Mouse (Mus musculus) naive thymus-derived CD4-positive, alpha-beta T cell, adult 2 months (primary cell): ENCODE results near the gene Ipo9.

ENCODE experiments used
- DNase-seq: peaks from one replicate; pipeline ENCODE4 v3.0.0-alpha.2; 2011; ENCODE audit warnings: low read depth

Gene Ipo9

DNA sequence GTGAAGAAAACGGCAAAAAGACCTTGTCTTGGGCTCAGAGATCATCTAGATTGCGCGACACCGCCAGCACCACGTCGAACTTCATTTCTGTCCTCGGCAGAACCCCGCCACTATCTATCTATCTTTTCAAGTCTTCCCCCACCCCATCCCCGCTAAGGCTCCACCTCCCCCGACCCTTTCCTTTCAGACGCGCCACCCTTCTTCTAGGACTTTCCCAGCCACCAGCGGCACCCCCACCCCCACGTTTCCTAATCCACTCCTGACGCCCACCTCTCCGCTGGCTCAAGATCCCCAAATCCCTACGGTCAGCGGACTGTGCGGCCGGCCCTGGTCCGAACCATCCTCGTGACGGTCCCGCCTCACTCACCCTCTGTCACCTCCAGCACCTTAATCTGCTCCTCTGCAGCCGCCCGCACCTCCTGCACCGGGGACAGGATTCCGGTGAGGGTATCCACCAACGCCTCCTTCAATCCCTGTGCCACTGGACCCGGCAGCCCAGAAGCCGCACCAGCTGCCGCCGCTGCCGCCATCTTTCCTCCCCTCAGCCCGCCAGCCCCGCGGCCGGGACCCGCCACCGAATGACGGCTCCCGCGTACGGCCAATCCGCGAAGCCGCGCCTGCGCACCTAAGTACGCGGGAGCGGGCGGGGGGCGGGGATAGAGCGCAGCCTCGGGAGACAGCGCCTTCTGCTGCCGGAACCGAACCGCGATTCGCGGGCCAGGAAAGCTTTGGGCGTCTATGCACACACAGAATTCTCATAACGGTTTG lies at the start of gene Ipo9:
Ipo9 (minus strand) TSS at position 599 of the 768 bp plus-strand sequence.
- DNase-seq, result peak; percentile 95

DNA sequence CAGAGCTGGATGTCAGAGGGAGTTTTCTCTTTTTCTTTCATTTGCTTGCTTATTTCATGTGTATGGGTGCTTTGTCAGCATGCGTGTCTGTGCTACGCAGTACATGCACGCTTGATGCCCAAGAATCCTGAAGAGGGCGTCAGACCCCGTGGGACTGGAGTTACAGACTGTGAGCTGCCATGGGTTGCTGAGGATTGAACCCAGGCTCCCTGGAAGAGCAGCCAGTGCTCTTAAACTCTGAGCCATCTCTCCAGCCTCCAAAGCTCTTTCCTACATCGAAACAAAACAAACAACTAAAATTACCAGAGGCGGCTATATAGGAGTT lies 45.2 kb upstream of the Ipo9 start:
- no peak for DNase-seq

DNA sequence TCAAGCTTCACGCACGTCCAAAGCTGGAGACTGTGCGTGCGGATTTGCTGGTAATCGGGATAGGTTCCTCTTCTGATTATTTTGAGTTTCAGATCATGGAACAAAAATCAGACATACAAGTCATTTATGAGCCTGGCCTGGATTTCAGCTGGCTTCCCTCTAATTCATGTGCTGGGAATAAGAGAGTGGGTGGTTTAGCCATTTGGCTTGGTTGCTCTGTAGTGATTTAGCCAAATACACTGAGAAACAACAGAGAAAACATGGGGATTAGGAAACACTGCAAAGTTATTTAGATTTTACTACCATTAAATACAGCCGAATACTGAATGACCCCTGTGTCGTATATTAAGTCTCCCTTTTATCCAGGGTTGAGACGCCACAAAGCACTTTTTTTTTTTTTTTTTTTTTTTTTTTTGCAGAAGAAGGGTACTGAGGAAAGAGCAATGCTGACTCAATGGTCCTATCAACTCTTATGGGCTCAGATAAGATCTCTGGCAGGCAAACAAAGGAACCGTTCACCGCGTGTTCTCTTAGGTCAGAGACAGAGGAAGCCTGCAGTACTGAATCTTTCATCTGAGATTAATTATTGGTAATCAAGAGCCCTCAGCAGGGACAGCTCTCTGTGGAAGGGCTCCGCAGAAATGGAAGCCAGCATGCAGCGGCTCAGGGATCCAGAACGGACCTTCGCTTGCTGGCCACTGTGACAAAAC lies 44.7 kb upstream of the Ipo9 start:
- no peak for DNase-seq

- DNase-seq, result no peak
Measured at GRCm38 (mm10) chr1:135472536-135472935, 42.2 kb upstream of the Ipo9 start.

GRCm38 (mm10) chr1:135471742-135472141 lies 41.4 kb upstream of the Ipo9 start:
- no peak for DNase-seq

DNA sequence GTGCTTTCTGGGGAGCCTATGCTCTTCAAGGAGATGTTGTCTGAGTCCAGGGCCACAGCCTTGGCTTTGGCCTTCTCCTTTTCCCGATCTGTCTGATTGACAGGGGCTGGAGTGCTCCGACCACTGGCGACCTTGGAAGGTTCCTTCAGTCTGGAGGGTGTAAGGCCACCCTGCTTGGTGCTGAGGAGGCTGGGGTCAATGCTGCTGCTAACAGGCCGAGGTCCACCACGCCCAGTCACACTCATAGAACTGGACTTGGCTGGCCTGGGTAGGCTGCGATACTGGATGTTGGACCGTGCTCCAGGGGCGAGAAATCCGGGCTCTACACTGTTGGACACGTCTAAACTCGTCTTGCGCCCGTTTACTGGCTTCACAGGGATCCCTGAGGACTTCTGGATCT lies 40.2 kb upstream of the Ipo9 start:
- DNase-seq, result no peak

DNA sequence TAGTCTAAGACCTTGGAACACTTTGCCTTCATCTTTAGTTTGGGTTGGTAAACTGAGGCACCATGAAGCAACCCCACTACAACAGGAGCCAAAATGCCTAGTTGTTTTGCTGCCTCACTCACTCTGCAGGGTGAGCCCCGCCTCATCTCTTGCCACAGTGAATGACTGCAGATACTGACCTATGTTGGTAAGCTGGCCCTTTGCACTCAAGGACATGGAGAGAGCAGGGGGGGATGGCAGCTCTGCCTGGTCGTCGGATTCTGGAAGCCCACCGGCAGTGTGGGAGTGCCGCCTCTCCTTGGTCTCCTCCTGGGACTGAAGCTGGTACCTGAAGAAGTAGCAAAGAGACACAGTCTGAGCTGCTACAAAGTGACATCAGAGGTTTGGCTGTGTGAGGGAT lies 37.2 kb upstream of the Ipo9 start:
- DNase-seq, result no peak

GRCm38 (mm10) chr1:135466935-135467334 lies 36.6 kb upstream of the Ipo9 start:
- DNase-seq, result no peak

GRCm38 (mm10) chr1:135465734-135466133 lies 35.4 kb upstream of the Ipo9 start:
- no peak for DNase-seq

- DNase-seq, result no peak
Measured at GRCm38 (mm10) chr1:135462736-135463135, 32.4 kb upstream of the Ipo9 start.

DNA sequence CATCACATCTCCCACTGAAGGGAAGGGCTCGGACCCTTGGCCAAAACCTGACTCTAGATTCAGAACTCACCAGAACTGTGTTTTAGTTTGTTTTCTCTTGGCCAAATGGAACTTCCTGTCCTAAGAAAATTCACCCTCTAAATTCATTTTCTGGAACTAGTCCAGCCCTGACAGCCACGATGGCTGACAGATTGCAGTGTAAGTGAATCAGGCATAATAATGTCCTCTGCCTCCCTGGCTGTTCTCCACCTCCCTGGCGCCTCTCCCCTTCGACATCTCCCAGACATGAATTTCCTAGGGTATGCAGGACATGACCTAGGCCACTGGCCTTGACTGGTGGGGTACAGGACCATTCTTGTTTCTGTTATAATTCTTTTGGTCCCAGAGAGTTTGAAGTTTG lies 32.0 kb upstream of the Ipo9 start:
- no peak for DNase-seq

GRCm38 (mm10) chr1:135461097-135461730 lies 30.9 kb upstream of the Ipo9 start:
- DNase-seq, result peak; percentile 36

DNA sequence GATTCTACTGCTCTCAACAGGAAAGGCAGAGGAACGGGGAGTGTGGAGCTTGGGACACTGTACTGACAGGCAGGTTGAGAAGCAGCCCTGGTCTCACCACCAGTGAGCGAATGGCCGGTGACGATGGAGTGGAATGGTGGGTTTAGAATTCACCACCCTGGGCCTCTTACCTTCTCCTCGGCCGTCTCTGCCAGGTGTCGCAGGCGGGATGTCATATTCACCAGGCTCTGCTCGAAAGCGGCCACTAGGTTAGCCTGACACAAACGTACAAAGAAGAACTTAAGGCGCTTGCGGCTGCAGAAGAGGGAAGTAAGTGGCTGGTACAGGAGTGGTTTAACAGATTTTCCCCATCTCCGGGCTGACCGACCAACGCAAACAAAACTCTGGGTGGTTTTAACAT lies 30.2 kb upstream of the Ipo9 start:
- DNase-seq, result no peak

DNA sequence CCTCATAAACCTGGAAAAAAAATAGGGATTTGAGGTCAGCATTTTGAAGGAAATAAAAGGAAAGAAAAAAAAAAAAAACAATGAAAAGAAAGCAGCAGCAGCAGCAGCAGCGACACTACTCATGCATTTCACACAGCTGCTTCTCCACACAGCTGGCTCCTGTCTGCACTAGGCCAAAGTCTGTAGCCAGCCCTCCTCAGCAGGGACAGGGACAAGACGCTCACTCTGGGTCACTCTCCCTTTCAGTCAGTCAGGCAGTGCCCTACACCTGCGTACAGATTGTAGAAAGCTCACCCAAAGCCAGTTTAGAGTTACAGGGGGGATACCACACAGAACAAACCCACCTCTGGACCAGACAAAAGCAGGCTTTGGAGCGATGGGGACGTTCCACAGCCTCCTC lies 27.6 kb upstream of the Ipo9 start:
- DNase-seq, result no peak

DNA sequence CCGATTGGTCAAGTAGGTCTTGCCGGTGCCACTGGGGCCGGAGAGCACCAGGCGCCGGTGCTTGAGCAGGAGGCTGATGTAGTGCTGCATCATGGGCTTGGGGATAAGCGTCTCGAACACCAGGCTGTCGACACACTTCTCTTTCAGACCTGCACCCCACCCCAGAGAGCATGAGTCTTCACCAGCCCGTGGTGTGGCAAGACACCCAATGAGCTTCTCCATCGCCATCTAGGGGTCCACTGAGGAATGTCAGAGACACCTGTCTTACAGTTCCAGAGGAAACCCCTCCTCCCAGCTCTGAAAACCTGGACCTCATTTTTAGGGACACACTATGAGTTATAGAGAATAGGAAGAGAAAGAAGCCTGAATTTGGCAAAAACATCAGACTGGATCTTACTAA lies 22.0 kb upstream of the Ipo9 start:
- peak; percentile 37 for DNase-seq

DNA sequence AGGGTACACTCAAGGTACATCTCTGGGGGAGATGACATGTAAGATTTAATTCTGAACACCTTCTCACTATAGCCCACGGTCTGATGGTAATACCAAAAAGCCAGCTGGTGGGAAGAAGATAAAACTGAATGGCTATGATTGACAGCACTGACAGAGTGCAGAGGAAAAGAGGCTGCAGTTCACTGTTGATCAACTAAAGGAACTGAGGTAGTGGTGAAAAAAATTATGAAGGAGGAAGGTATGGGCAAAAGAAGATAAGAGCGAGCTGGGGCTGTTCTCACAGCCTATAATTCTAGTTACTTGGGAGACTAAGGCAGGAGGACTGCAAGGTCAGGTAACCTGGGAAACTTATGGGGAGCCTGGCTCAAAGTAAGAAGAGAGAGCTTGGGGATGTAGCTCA lies 21.1 kb upstream of the Ipo9 start:
- DNase-seq, result no peak

DNA sequence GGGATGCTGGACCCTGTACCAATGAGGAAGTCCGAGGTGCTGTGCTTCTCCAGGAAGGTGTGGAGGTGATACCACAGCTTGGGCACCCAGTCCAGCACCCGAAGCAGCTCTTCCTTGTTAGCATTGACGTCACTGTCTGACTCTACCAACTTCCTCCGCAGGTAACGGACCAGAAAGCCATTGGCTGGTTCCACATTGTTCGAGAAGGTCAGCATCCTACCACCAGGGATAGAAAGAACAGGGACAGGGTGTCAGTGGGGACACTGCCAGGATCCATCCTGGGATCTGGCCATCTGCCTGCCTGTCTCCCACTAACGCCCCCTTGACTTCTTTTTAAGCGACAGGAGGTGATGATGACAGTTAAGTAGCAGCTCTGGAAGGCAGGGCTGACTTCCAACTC lies 19.6 kb upstream of the Ipo9 start:
- no peak for DNase-seq

- no peak for DNase-seq
Measured at GRCm38 (mm10) chr1:135448940-135449339, 18.6 kb upstream of the Ipo9 start.

DNA sequence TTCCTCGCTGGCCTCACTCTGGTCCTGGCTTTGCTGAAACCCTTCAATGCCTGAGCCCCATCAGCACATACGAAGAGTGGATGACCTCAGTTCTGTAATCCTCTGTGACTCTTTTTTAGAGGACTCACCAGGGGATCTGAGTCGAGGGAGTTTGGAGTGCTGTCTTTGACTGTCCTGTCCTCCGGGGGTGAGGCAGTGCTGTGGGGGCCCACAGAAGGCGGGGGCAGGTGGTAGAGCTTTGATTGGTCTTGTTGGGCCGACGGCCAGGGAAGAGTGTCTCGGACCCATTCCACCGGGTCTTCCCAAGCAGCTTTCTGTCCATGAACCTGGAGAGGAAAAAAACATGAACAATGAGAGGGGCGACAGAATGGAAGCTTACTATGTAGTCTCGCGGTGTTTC lies 13.2 kb upstream of the Ipo9 start:
- no peak for DNase-seq

- DNase-seq, result no peak
Measured at GRCm38 (mm10) chr1:135441861-135442260, 11.6 kb upstream of the Ipo9 start.

GRCm38 (mm10) chr1:135440986-135441385 lies 10.7 kb upstream of the Ipo9 start:
- DNase-seq, result no peak

DNA sequence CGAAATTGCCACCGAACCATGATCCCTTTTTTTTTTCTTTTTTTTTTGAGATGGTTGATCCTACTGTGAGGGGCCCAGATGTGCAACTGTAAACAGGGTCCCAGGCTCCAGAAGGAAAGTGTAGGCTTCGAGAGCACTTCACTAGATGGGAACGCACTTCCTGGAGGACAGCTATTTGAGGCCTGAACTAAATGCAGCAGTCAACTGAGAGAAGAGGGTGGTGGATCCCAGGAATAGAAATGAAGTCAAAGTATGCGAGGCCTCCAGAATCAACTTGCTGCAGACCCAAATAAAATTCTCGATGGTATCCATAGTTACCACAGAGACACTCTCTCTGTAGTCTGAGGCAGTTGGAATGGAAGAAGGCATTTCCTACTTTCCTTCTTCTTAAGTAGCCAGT lies 8.5 kb upstream of the Ipo9 start:
- DNase-seq, result no peak

DNA sequence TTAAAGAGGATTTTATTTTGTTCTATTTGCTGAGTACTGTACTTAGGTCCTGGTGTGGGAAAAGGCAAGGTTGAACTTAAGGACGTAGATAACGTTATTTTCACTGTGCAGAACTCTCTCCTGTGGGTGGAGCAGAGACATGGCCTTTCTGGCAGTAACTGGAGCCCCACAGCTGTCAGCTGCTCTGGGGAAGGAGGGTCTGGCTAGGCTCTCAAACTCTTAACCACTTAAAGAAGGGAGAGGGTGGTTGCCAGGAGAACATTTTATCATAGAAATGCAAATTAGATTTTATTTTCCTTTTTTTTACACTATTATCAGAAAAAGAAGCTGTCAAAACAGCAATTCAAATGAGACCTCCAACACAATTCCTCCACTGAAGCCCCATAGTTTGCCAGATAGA lies 5.5 kb upstream of the Ipo9 start:
- no peak for DNase-seq

DNA sequence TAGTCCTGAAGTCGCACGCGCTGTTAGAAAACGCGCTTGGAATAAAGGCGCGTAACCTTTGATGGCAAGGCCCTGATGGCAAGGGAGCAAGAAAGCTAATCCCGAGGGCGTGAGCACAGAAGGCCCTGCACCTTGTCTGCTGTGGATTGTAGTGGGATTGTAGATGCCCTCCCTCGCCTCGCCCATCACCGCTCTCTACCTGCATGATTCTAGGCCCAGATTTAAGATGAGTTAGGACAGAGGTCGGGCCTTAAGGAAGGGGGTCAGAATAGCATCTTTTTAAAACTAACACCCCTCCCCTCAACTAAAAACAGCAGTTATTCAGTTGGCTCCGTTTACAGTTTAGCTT lies 344 bp upstream of the Ipo9 start:
- DNase-seq, result no peak
